24 mouse cellular contexts compared by ENCODE assay signal in the genomic region with DNA sequence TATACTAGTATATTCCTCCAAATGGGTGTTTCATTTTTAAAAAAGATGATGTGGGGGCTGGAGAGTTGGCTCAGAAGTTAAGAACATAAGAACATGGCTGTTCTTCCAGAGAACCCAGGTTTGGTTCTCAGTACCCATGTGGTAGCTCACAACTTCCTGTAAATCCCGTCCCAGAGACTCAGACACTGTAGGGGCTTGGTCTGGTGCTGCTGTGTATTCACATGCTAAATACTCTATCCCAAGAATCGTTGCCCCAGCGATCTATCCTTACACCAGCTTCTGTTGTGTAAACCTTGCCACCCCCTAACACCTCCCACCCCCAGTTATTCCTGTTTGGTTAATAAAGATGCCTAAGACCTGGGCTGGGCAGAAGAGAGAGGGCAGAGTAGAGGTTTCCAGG.
"Had no signal": no experiment of that assay in that cellular context is flagged by ENCODE, and none has a peak within 500 bp of the region (broad histone marks: within the 10 kb centered on the region; RNA-seq: fewer than 3 reads in every experiment).

No protein-coding gene starts in this region.

- H3K27me3 ChIP-seq: heart, embryonic 13.5 days; heart, embryonic 15.5 days; hindbrain, embryonic 13.5 days; hindbrain, embryonic 15.5 days; kidney, embryonic 15.5 days; limb, embryonic 13.5 days; limb, embryonic 15.5 days had no signal

- H3K9me3 ChIP-seq: heart, embryonic 13.5 days; heart, embryonic 15.5 days; hindbrain, embryonic 13.5 days; hindbrain, embryonic 15.5 days; kidney, embryonic 15.5 days; limb, embryonic 13.5 days; limb, embryonic 15.5 days had no signal

- H3K36me3 ChIP-seq: heart, embryonic 13.5 days; heart, embryonic 15.5 days; hindbrain, embryonic 13.5 days; hindbrain, embryonic 15.5 days; kidney, embryonic 15.5 days; limb, embryonic 13.5 days; limb, embryonic 15.5 days had no signal

- H3K4me2 ChIP-seq: heart, embryonic 11.5 days; heart, embryonic 13.5 days; heart, embryonic 15.5 days; hindbrain, embryonic 13.5 days; hindbrain, embryonic 15.5 days; kidney, embryonic 15.5 days; limb, embryonic 13.5 days; limb, embryonic 15.5 days had no signal

- H3K9ac ChIP-seq: heart, embryonic 13.5 days; heart, embryonic 15.5 days; hindbrain, embryonic 13.5 days; hindbrain, embryonic 15.5 days; kidney, embryonic 15.5 days; limb, embryonic 13.5 days; limb, embryonic 15.5 days had no signal

- DNase-seq: gastrocnemius, postnatal 14 days; gastrocnemius, postnatal 36 days; heart, adult 2 months; heart, postnatal 14 days; heart, postnatal 36 days; kidney, adult 11 months; kidney, adult 2 months; kidney, adult 9 months; kidney, postnatal 14 days; kidney, postnatal 36 days; layer of hippocampus, adult 9-11 months; layer of hippocampus, postnatal 36 days; left cerebral cortex, postnatal 4 days had no signal

- H3K4me1 ChIP-seq: heart, embryonic 15.5 days; hindbrain, embryonic 13.5 days; hindbrain, embryonic 15.5 days; kidney, embryonic 15.5 days; limb, embryonic 13.5 days; limb, embryonic 15.5 days had no signal

- H3K27ac ChIP-seq: heart, adult 2 months; heart, embryonic 13.5 days; heart, embryonic 15.5 days; hindbrain, embryonic 13.5 days; hindbrain, embryonic 15.5 days; hindbrain, postnatal 0 days; kidney, embryonic 15.5 days; kidney, postnatal 0 days; limb, embryonic 13.5 days; limb, embryonic 15.5 days had no signal

- ATAC-seq: hindbrain, postnatal 0 days; intestine, embryonic 16.5 days had no signal

- H3K4me3 ChIP-seq: heart, adult 2 months; heart, embryonic 13.5 days; heart, embryonic 15.5 days; hindbrain, embryonic 13.5 days; hindbrain, embryonic 15.5 days; kidney, embryonic 15.5 days; limb, embryonic 13.5 days; limb, embryonic 15.5 days had no signal
